Mouse (Mus musculus) liver, embryonic 14.5 days (tissue): ENCODE data around the gene Zfp69.

Source experiments
- CTCF ChIP-seq: IDR thresholded peaks from 2 replicates; pipeline ENCODE4 v1.5.1; 2016; ENCODE audit warnings: antibody characterized with exemption, low read depth, control low read depth
- EP300 ChIP-seq: IDR thresholded peaks from 2 replicates; pipeline ENCODE4 v1.6.1; 2016; ENCODE audit warnings: antibody characterized with exemption, low read depth

- TF ChIP-seq CTCF, result no peak
- TF ChIP-seq EP300, result no peak
These were observed 26.7 kb upstream of the Zfp69 start for GRCm38 (mm10) chr4:120978221-120978620.
